Mouse (Mus musculus) brain, embryonic 14.5 days (tissue): Measurements from ENCODE around the gene Acsl5.

Source experiments
- CTCF ChIP-seq: fragments of 200-500 bp; IDR thresholded peaks from 2 replicates; pipeline ENCODE4 v1.5.1; 2012; ENCODE audit warnings: inconsistent platforms, mild to moderate bottlenecking, moderate library complexity, borderline replicate concordance; ENCODE audit not compliant: insufficient read depth, insufficient read length; ENCODE audit errors: extremely low read depth
- POLR2A ChIP-seq: fragments of 200-500 bp; IDR thresholded peaks from 2 replicates; pipeline ENCODE4 v1.6.1; 2012; ENCODE audit warnings: mild to moderate bottlenecking, inconsistent platforms, borderline replicate concordance; ENCODE audit not compliant: poor library complexity, insufficient read depth, insufficient read length, severe bottlenecking; ENCODE audit errors: extremely low read depth

DNA sequence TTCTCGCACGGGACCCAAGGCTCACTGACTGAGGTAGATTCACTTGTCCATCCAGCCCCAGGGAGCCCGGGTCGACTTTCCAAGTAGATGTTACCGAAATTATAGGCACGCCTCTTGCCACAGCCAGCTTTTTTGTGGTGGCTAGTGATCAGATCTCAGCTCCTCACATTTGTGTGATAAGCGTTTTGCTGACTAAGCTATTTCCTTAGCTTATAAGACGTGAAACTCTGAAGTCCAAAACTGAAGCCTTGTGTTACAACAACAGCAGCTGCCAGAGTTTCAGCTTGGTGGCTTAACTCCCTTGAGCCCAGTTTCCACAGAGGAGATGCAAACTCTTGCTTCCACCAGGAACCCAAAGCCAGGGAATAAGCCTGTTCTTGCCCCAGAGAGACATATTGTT, 70.9 kb downstream of the Acsl5 start:
- no peak for TF ChIP-seq CTCF
- no peak for TF ChIP-seq POLR2A
